Mouse (Mus musculus): ENCODE measurements around the gene Arrdc2.

DNA sequence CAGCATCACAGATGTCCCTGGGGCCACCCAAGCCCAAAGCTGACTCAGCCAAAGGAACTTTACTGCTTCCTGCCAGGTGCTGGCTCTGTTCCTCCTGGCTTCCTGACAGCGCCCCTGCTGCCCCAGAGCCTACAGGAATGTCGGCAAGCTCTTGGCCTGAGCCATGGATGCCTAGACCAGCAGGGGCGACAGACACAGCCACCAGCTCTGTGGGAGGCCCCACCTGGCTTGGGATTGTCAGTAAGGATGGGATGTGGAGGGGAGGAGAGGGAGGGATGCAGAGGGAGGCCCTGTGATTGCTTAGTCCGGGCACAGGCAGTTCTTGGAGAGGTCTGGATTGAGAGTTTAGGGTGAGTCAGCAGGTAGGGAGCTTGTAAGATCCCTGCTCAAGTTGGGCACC, 40.6 kb upstream of the Arrdc2 start:
- TF ChIP-seq POLR2A (IDR thresholded peaks at IDR 0.05; ENCODE audit: extremely low read depth, insufficient read depth, low read length): no peak
- no peak for TF ChIP-seq CTCF (IDR thresholded peaks at IDR 0.05; ENCODE audit: low read depth, low read length)

Measured in liver, adult 2 months (tissue).